Mouse (Mus musculus) kidney, postnatal 25 days (tissue): ENCODE data around the gene Topaz1.

ENCODE experiments used
- DNase-seq, 2 experiments: peaks; one replicate each; pipeline ENCODE4 v3.0.0; 2021; ENCODE audit warnings: mixed read lengths in 2 of 2

Topaz1 gene

GRCm38 (mm10) chr9:122747060-122747459 lies at the start of gene Topaz1:
TSS of gene Topaz1 (plus strand) at chr9:122747346.
- DNase-seq = no peak

GRCm38 (mm10) chr9:122701817-122702216 lies 45.3 kb upstream of the Topaz1 start:
- peak in 1 of 2 experiments; percentile 44 for DNase-seq

- DNase-seq = no peak
Measured at GRCm38 (mm10) chr9:122713836-122714235, 33.3 kb upstream of the Topaz1 start.

GRCm38 (mm10) chr9:122715046-122715445 lies 32.1 kb upstream of the Topaz1 start:
- no peak for DNase-seq

- no peak for DNase-seq
Measured at GRCm38 (mm10) chr9:122716131-122716921, 30.8 kb upstream of the Topaz1 start.

- no peak for DNase-seq
Measured at GRCm38 (mm10) chr9:122722296-122722695, 24.9 kb upstream of the Topaz1 start.

GRCm38 (mm10) chr9:122725046-122725765 lies 21.9 kb upstream of the Topaz1 start:
- no peak for DNase-seq

- DNase-seq = peak in 1 of 2 experiments; percentile 67
Measured at GRCm38 (mm10) chr9:122729500-122729899, 17.6 kb upstream of the Topaz1 start.

GRCm38 (mm10) chr9:122732126-122732810 lies 14.9 kb upstream of the Topaz1 start:
- no peak for DNase-seq

GRCm38 (mm10) chr9:122733222-122733621 lies 13.9 kb upstream of the Topaz1 start:
- peak; percentile 34 to 58 for DNase-seq

GRCm38 (mm10) chr9:122734934-122735333 lies 12.2 kb upstream of the Topaz1 start:
- no peak for DNase-seq

GRCm38 (mm10) chr9:122736001-122736400 lies 11.1 kb upstream of the Topaz1 start:
- DNase-seq = no peak

- DNase-seq = peak in 1 of 2 experiments; percentile 74
Measured at GRCm38 (mm10) chr9:122736742-122737141, 10.4 kb upstream of the Topaz1 start.

- no peak for DNase-seq
Measured at GRCm38 (mm10) chr9:122745879-122746278, 1.3 kb upstream of the Topaz1 start.

- DNase-seq = no peak
Measured at GRCm38 (mm10) chr9:122757614-122758013, 10.5 kb downstream of the Topaz1 start.

- no peak for DNase-seq
Measured at GRCm38 (mm10) chr9:122760111-122760510, 13.0 kb downstream of the Topaz1 start.

GRCm38 (mm10) chr9:122785231-122785630 lies 38.1 kb downstream of the Topaz1 start:
- no peak for DNase-seq

GRCm38 (mm10) chr9:122786534-122786933 lies 39.4 kb downstream of the Topaz1 start:
- DNase-seq = no peak

GRCm38 (mm10) chr9:122805053-122805844 lies 58.1 kb downstream of the Topaz1 start, which contains the start of gene Tcaim:
TSS of gene Tcaim (plus strand) at chr9:122805539.
- DNase-seq = peak; percentile 95 to 97

GRCm38 (mm10) chr9:122805845-122806341 lies 58.7 kb downstream of the Topaz1 start:
- DNase-seq = no peak

- DNase-seq = no peak
Measured at GRCm38 (mm10) chr9:122807186-122807585, 60.0 kb downstream of the Topaz1 start.

- no peak for DNase-seq
Measured at GRCm38 (mm10) chr9:122810212-122810611, 63.1 kb downstream of the Topaz1 start.
